Mouse (Mus musculus): ENCODE results near the gene Gpr107.

- no peak for TF ChIP-seq CTCF (IDR thresholded peaks at IDR 0.05; ENCODE audit: low read depth, low read length)
- no peak for TF ChIP-seq POLR2A (IDR thresholded peaks at IDR 0.05; ENCODE audit: extremely low read depth, insufficient read depth, low read length)
Observed at GRCm38 (mm10) chr2:31267447-31267846, 115.3 kb downstream of the Gpr107 start.

Measured in liver, adult 2 months (tissue).